Mouse (Mus musculus): ENCODE data around the gene Rnf224.

Gene Rnf224

DNA sequence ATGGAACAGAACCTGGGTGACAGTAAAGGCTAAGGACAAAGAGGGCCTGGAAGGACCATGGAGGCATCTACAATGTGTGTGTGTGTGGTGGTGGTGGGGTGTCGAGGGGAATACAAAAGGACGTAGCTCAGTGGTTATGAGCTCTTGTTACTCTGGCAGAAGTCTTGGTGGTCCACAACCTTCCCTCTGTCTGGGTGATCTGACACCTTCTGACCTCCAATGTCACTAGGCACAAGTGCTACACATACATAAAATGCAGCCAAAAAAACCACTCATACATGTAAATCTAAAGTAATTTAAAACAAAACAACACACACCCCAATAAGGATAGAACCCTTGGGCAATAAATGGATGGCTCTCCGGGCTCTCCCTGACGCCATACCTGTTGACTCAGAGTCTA lies 9.2 kb downstream of the Rnf224 start:
- no peak for DNase-seq (ENCODE audit: low spot score in 2 of 2)

DNA sequence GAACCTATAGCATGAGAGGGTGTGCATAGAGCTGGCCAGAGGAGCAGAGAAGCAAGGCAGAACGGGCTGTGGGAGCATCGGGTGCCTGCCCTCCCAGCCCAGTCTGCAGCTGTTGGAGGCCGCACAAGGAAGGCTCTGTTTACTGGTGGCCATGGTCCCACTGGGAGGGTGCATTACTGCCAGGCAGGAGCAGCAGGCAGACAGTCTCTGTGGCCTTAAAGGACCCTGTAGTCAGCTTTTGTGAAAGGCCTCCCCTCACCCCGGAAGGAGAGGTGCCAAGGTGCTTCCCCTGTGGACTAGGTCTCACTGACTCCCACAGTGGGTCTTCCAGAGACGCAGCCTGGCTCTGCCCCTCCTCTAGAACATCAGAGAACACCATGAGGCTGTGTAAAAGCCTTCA lies 9.7 kb downstream of the Rnf224 start:
- DNase-seq (ENCODE audit: low spot score in 2 of 2), result peak; percentile 77 to 84

GRCm38 (mm10) chr2:25225811-25226379 lies 10.7 kb downstream of the Rnf224 start:
- DNase-seq (ENCODE audit: low spot score in 2 of 2), result peak in 1 of 2 experiments; percentile 29

- DNase-seq (ENCODE audit: low spot score in 2 of 2), result peak; percentile 99 to 100
These were observed 11.5 kb downstream of the Rnf224 start for GRCm38 (mm10) chr2:25224766-25225752.

GRCm38 (mm10) chr2:25224492-25224765 lies 12.2 kb downstream of the Rnf224 start, which contains the start of gene Tubb4b:
Gene Tubb4b (minus strand): TSS chr2:25224702.
- no peak for DNase-seq (ENCODE audit: low spot score in 2 of 2)

DNA sequence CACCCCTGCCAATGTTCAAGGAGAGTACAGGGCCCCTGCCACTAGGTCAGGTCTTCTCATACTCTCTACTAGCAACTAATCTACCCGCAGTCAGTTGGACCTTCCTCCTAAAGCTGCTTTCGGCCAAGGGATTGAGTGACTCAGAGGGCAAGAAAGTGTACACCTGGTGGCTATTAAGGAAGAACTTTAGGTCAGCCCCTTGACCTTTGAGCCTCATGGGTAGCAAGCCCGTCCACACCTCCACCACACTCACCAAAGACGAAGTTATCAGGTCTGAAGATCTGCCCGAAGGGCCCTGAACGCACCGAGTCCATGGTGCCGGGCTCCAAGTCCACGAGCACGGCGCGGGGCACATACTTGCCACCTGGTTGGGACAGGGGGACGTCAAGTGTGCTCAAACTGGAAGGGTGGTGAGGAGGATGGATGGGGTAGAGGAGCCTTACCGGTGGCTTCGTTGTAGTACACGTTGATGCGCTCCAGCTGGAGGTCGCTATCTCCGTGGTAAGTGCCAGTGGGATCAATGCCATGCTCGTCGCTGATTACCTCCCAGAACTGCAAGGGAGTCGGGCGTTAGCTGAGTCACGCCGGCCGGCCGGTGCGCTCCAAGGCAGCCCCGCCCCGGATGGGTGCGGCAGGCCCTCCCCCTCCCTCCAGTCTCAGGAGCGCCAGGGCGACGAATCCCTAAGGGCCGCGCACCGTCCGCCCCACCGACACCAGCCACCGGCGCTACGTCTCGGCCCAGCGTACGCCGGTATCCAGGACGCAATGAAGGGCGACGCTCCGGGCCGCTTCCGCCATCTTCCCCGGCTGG lies 12.7 kb downstream of the Rnf224 start:
- peak; percentile 71 to 80 for DNase-seq (ENCODE audit: low spot score in 2 of 2)

DNA sequence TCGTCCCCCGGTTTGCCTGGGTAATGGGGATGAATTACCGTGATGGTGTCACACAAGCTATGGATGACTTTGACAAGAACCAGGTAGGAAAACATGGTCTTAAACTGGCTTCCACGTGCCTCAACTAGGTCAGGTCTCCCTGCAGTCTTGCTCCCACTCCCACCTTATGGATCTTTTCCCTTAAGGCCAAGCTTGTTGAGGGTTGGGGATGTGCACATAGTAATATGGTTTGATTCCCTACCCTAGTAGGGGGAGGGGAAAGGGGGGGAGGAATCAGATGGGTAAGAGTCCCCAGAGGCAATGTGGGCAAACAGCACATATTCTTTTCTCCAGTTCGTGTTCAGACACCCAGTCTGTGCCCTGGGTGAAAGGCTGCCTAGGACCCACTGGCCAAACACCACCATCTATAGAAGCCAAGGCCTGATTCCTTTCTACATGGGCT lies 15.2 kb downstream of the Rnf224 start:
- DNase-seq (ENCODE audit: low spot score in 2 of 2), result no peak

GRCm38 (mm10) chr2:25218445-25218844 lies 18.1 kb downstream of the Rnf224 start, which contains the start of gene Fam166a:
Gene Fam166a (plus strand): TSS chr2:25218745.
- no peak for DNase-seq (ENCODE audit: low spot score in 2 of 2)

GRCm38 (mm10) chr2:25217666-25218065 lies 18.9 kb downstream of the Rnf224 start:
- no peak for DNase-seq (ENCODE audit: low spot score in 2 of 2)

DNA sequence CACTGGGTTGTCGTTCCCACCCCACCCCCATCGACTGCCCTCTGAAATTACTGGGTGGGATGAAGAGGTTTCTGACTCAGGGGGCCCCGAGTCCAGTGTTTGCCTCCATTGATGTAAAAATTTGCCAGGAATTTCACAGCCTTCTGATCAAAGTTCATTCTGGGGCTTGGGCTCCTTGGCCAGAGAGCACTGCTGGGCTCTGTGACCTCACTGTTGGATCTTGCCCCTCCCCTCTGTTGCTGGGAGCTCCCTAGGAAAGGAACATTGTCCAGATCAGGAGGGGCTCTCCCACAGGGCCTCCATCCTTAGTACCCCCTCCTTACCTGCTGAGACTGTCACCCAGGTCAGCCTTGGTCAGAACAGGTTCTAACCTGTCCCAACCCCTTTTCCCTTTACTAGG lies 22.1 kb downstream of the Rnf224 start, which contains the start of gene Stpg3:
Gene Stpg3 (minus strand): TSS at position 194 of the 400 bp plus-strand sequence.
- DNase-seq (ENCODE audit: low spot score in 2 of 2), result no peak

GRCm38 (mm10) chr2:25213266-25213865 lies 23.2 kb downstream of the Rnf224 start:
- DNase-seq (ENCODE audit: low spot score in 2 of 2), result peak in 1 of 2 experiments; percentile 17

GRCm38 (mm10) chr2:25211121-25211670 lies 25.4 kb downstream of the Rnf224 start, which contains the start of gene Nelfb:
Gene Nelfb (minus strand): TSS chr2:25211489.
- DNase-seq (ENCODE audit: low spot score in 2 of 2), result peak; percentile 90 to 91

DNA sequence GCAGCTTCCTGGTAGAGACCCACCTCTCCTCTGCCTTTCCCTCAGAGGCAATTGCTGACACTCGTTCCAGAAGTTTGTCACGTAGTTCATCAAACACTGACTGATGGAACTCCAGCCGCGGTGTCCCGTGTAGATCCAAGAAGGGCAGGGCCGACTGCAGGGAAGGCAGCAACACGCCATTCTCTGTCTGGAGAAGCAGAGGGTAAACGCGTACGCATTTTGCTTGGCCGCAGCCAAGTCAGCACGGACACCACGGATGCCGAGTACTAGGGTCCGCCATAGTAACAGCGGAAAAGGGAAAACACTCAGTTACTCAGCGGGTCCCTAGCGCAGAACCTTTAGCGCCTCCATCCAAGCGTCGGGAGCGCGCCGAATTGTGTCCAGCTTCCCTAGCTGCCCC lies 25.9 kb downstream of the Rnf224 start:
- DNase-seq (ENCODE audit: low spot score in 2 of 2), result peak in 1 of 2 experiments; percentile 23

DNA sequence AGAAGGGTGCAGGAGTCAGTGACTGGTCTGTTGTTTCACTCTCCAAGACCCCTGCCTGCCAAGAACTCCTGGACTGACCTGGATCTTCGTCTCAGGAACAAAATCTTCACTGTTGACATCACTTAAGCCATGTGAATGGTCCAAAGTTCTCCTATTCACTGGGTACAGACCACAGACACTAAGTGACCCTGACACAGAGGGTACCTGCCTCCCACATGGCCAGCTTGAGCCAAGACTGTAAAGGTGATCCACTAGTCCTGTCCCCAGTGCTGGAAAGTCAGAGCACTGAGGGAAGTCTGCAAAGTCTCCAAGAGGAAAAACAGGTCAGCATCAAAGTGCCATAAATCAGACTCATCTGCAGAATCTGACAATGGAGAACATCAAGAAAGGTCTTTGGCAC lies 29.0 kb downstream of the Rnf224 start:
- peak in 1 of 2 experiments; percentile 15 for DNase-seq (ENCODE audit: low spot score in 2 of 2)

GRCm38 (mm10) chr2:25203631-25204214 lies 32.9 kb downstream of the Rnf224 start:
- DNase-seq (ENCODE audit: low spot score in 2 of 2), result peak in 1 of 2 experiments; percentile 41

DNA sequence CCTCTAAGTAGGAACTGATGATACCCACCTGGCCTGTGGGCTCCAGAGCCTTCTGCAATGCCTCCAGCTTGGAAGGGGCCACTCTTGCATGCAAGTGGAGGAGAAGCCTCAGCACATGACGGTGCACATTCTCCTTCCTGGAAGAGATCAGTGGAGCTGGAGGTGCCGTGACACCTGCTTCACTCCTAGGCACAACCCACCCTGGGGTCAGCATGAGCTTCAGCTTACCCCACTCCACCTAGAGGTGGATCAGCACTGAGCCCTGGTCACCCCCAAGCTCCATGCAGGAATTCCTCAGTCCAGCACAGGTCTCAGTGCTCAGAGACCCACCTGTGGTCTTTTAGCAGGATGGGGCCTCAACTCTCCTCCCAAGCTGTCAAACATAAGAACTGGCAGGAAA lies 36.0 kb downstream of the Rnf224 start:
- DNase-seq (ENCODE audit: low spot score in 2 of 2), result peak in 1 of 2 experiments; percentile 22

DNA sequence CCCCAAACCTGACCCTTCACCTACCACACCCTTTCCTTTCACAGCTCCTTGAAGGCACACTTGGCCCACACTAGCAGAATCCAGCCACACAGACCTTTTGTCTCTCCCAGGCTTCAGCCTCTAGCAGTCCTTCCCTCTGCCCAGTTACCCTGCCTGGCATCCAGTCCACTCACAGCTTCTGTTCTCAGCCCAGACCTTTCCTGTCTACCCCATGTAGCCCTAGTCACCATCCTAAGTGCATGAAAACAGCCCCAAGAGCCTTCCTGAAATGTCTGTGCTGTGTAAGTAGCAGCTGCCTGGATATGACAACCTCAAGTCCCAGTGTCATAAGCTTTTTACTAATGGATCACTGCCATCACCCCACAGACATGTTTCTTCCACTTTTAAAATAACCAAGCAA lies 38.6 kb downstream of the Rnf224 start:
- no peak for DNase-seq (ENCODE audit: low spot score in 2 of 2)

- DNase-seq (ENCODE audit: low spot score in 2 of 2), result no peak
These were observed 39.4 kb downstream of the Rnf224 start for GRCm38 (mm10) chr2:25197191-25197590.

DNA sequence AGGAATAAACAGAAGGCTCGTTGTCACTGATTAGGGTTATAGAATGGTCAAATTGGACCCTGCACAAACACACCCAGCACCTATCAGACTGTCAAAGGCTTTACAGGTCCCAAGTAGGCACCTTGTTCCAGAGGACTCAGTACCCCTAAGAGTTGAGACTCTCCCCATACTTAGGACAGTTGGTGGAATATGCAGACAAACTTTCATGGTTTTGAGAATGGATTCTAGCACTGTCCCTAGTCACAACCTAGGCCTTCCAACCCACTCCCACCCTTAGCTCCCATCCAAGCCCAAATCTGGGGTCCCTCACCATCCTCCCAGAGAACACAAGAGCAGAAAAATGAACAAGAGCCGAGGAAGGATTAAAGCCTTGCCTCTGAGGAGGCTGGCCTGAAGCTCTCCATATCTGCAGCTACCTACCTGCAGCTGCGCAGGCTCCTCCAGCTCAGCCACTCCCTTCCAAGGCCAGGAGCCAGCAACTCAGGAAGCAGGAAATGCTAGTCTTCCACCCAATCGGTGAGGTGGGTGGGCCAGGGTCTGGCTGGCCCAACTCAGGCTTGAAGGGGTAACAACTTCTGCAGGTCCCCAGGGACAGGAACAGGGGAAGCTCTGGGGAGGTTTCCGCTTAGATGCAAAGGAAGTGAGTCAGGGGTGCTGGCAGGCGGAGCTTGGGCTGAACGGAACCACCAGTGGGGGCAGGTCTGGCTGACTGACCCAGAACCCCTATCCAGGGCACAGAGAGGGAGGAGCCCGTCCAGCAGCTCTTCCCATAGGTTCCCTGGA lies 40.2 kb downstream of the Rnf224 start, which contains the start of gene Tor4a:
Gene Tor4a (minus strand): TSS at position 715 of the 783 bp plus-strand sequence.
- peak in 1 of 2 experiments; percentile 55 for DNase-seq (ENCODE audit: low spot score in 2 of 2)
